Mouse (Mus musculus): ENCODE measurements around the gene Ccdc51.

Ccdc51 gene

GRCm38 (mm10) chr9:109058006-109058765, 24.1 kb upstream of the Ccdc51 start:
- DNase-seq, result no peak

GRCm38 (mm10) chr9:109059136-109059903, 23.0 kb upstream of the Ccdc51 start, which contains the start of gene Trex1:
Trex1 (minus strand) TSS chr9:109059734.
- DNase-seq, result peak; percentile 86

GRCm38 (mm10) chr9:109060184-109060897, 22.0 kb upstream of the Ccdc51 start:
- DNase-seq, result no peak

- no peak for DNase-seq
Observed at GRCm38 (mm10) chr9:109060898-109061295, 21.4 kb upstream of the Ccdc51 start.

- no peak for DNase-seq
Observed at GRCm38 (mm10) chr9:109068095-109068735, 14.1 kb upstream of the Ccdc51 start.

GRCm38 (mm10) chr9:109073661-109074573, 8.4 kb upstream of the Ccdc51 start, which contains the start of gene Atrip:
Atrip (minus strand) TSS chr9:109074124.
- peak; percentile 95 for DNase-seq

GRCm38 (mm10) chr9:109080516-109080915, 1.8 kb upstream of the Ccdc51 start:
- no peak for DNase-seq

GRCm38 (mm10) chr9:109081749-109082123, 557 bp upstream of the Ccdc51 start:
- DNase-seq, result no peak

- DNase-seq, result no peak
Observed at GRCm38 (mm10) chr9:109084922-109085321, 2.6 kb downstream of the Ccdc51 start.

- DNase-seq, result no peak
Observed at GRCm38 (mm10) chr9:109087987-109088386, 5.7 kb downstream of the Ccdc51 start.

GRCm38 (mm10) chr9:109090446-109090845, 8.2 kb downstream of the Ccdc51 start:
- no peak for DNase-seq

GRCm38 (mm10) chr9:109091802-109092201, 9.5 kb downstream of the Ccdc51 start:
- DNase-seq, result no peak

- DNase-seq, result no peak
Observed at GRCm38 (mm10) chr9:109092799-109093198, 10.5 kb downstream of the Ccdc51 start.

- DNase-seq, result no peak
Observed at GRCm38 (mm10) chr9:109093786-109094552, 11.7 kb downstream of the Ccdc51 start.

GRCm38 (mm10) chr9:109094553-109095136, 12.4 kb downstream of the Ccdc51 start:
- no peak for DNase-seq

GRCm38 (mm10) chr9:109095137-109095982, 13.1 kb downstream of the Ccdc51 start, which contains the start of gene Plxnb1:
Plxnb1 (plus strand) TSS chr9:109095389.
- peak; percentile 79 for DNase-seq

- DNase-seq, result peak; percentile 23
Observed at GRCm38 (mm10) chr9:109096251-109096661, 14.0 kb downstream of the Ccdc51 start.

GRCm38 (mm10) chr9:109096856-109097255, 14.6 kb downstream of the Ccdc51 start:
- DNase-seq, result no peak

- DNase-seq, result no peak
Observed at GRCm38 (mm10) chr9:109097291-109097690, 15.0 kb downstream of the Ccdc51 start.
